Mouse (Mus musculus): ENCODE results near the gene Nmb.

Nmb gene

DNA sequence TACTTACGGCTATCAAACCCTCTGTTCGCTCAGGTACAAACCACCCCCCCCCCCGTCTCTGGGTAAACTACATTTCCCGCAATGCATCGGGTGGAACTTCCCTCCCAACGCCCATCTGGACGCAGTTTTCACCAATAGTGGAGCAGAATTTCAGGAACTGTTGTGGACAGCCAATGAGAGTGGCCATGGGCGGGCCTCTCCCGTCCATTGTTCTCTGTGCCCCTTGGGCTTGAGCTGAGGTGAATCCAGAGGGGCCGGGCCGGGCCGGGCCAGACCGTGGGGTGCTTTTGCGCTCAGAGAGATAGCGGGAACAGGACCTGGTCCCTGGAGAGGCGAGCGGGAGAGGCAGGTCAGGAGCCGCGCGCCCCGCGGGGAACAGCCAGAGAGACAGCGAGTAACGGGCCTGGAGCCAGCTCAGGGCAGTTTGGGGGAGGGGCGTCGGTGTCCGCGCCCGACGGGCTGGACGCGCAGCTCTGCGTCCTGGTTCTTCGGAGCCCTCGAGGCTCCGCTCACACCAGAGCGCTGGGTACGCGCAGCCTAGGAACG lies 44.1 kb downstream of the Nmb start, which contains the start of gene Zscan2:
Gene Zscan2, plus strand, starts transcription at position 192 of the 546 bp plus-strand sequence.
- in situ Hi-C loops (cut with MboI, MseI), result no loop called here

DNA sequence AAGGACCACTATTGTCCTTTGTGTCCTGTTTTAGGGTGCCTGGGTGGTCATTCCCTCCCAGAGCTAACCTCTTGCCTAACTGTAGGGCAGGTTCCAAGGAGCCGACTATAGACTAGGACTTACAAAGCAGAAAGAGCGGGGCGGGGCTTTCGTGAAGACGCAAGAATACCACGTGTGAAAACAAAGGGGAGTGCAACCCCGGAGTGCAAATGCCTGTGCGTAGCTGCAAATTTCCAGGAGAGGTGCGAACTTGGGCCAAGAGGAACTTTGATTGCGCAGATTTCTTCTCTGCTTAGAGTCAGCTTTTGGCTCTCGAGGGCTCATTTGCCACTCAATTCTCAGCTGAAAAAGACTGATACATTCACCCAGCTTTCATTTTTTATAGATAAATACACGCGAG lies 44.6 kb downstream of the Nmb start:
- in situ Hi-C loops (cut with MboI, MseI), result no loop called here

DNA sequence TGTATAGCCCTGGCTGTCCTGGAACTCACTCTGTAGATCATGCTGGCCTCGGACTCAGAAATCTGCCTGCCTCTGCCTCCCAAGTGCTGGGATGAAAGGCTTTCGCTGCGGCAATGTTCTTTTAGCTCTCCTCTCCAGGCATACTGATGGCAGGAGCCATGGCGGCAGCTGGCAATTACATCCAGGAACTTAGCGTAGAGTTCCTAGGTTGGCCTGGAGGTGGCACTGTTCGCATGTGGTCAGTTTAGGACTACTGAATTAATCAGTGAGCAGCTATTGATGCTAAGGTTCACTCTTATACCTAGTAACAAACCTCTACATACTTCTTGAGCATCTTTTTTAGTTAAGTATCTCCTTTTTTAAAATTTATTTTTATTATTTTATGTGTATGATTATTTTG lies 47.7 kb downstream of the Nmb start:
- in situ Hi-C loops (cut with MboI, MseI), result no loop called here

DNA sequence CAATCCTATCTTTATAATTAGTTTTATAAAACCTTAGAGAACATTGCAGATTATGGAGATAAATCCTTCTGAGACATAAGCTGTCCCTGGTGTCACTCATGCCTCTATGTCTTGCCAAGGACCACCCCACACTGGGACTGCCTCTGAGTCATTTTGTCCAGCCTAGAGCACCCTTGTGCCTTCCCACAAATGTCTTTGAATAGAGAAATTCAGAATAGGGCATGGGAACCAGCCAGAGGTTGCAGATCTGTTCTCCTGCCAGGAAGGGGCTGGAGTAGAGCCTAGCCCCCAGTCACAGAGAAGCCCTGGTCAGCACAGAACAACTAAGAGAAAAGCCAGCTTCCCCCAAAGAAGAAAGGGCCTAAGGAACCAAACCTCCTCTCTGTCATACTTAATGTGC lies 49.6 kb downstream of the Nmb start:
- in situ Hi-C loops (cut with MboI, MseI), result no loop called here

DNA sequence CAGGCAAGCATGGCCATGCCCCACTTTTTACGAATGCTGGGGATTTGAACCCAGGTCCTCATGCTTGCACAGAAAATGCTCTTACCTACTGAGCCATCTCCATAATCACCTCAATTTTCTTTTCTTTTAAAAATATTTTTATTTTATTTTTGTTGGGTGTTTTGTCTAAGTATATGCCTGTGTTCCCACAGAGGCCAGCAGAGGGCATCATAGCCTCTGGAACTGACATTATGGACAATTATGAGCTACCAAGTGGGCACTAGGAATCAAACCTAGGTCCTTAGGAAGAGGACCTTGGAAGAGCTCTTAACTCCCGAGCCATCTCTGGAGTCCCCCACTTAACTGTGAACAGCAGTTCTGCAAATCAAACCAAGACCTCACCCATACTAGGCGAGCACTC lies 51.7 kb downstream of the Nmb start:
- in situ Hi-C loops (cut with MboI, MseI), result loop anchor here (5.0 kb wide), 1 partner anchor 121 kb away; no protein-coding TSS in a partner anchor
